Mouse (Mus musculus) embryo, embryonic 10.5 days (tissue): ENCODE results near the gene Gm45208.
"Not testable (repeated sequence)": the region's sequence is repeated elsewhere in the genome, so short reads cannot be mapped to it uniquely, and the experiment has no call there.

Experiments
- DNase-seq: peaks from one replicate; pipeline ENCODE4 v3.0.0-alpha.2; 2015; ENCODE audit warnings: low spot score

Gm45208 gene

DNA sequence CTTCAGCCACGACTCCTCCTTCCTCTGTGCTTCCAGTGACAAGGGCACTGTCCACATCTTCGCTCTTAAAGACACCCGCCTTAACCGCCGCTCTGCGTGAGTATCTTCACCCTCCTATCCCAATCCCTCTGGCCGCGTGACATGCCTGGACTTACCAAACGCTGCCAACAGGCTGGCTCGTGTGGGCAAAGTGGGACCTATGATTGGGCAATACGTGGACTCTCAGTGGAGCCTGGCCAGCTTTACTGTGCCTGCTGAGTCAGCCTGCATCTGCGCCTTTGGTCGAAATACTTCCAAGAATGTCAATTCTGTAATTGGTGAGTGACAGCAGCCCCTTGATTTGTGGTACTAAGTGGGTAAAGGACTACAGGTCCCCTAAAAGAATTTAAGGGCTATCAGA is 5.1 kb downstream of the Gm45208 start:
- no peak for DNase-seq

DNA sequence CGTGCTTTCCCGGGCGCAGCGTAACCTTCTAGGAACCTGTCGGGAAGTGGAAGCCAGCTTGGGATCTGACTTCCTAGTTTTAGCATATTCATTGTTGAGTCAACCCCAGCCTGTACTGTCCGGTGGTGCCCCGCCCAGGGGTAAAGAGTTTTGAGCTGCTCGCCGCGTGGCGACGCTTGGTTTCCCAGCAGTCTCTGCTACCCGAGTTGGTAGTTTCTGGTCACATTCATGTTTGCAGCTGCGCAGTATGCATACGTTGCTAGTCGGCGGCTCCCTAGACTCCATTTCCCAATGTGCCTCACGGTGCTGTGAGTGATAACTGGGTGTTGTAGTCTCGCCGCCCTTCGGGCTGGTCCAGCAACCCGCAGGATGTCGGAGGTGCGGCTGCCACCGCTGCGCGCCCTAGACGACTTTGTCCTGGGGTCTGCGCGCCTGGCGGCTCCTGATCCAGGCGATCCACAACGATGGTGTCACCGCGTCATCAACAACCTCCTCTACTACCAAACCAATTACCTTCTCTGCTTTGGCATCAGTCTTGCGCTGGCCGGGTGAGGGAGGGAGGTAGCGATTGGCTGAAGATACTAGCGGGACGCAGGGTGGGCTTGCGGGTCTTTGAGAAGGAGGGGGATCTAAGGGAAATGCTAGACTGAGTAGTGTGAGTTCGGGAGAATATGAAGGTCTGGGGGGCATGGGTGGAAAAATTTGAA is 6.3 kb downstream of the Gm45208 start, which contains the start of gene Praf2:
Gene Praf2, plus strand, starts transcription at position 225 of the 707 bp plus-strand sequence.
- peak; percentile 88 for DNase-seq

DNA sequence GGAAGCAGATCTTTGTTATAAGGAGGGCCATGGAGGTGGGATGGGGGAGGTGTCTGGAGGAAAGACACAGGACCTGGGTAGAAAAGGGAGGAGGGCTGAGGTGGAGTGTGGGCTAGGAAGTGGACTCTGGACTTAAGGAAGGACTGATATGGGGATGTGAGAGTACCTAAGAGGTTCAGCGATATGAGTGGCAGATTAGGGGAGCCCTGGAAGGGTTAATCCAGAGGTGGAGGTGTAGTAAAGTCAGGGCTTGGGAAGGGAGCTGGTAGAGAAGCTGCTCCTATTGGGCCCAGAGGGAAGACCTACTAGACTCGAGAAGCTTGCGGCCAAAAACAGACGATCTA is 6.8 kb downstream of the Gm45208 start:
- DNase-seq: no peak

DNA sequence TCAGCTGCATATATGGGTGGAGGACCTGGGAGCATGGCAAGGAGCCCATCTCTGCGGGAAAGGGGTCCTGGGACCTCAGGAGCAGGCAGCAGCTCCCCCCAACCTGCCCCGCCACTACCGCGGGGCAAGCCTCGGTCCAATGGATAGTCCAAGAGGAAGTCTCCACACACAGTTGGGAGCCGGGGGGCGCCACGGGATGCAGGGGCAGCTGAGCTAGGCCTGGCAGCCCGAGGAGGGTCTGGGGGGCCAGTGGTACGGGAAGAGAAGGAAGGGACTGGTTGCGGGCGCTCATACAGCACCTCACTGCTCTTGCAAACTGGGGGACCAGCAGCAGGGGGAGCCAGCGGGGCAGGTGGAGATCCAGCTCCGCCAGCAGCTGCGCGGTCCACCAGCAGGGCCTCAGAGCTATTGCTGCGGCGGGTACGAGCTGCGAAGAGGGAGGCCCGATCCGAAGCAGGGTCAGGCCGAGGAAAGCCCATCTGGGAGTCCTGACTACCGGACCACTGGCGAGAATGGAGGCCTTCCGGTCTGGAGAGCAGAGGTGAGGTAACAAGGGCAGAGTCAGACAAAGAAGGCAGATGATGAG is 11.6 kb downstream of the Gm45208 start:
- DNase-seq: peak; percentile 67

DNA sequence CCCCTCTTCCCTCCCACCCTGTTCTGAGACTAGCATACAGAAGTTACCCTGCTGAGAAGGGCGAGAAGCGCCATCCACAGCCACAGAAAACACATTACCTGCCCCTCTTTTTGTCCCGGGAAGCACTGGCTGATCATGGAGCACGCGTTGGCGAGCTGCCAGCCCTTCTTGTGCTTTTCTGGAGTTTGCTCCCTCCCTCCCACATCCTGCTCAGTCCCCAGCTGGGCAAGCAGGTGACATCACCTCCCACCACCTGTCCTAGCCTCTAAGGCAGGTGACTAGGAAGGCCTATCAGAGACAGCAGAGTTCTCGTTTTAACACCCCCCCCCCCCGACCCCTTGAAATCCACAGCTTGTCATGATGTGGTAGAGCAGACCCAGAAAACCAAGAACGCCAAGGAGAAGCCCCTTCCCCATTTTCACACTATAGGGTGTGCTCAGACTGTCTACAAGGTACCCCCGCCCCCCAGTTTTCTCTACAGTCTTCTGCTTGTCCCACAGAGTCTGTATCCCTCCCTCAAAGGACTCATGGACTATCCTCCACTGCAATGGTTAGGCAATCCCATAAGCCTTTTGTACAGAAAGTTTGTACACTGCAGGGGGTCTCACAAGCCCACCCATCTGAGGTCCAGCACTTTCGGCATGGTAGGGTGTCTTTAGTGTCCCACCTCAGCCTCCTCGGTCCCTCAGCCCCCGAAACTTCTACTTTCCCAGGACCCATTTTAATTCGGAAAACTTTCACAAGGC is 17.5 kb downstream of the Gm45208 start:
- no peak for DNase-seq

DNA sequence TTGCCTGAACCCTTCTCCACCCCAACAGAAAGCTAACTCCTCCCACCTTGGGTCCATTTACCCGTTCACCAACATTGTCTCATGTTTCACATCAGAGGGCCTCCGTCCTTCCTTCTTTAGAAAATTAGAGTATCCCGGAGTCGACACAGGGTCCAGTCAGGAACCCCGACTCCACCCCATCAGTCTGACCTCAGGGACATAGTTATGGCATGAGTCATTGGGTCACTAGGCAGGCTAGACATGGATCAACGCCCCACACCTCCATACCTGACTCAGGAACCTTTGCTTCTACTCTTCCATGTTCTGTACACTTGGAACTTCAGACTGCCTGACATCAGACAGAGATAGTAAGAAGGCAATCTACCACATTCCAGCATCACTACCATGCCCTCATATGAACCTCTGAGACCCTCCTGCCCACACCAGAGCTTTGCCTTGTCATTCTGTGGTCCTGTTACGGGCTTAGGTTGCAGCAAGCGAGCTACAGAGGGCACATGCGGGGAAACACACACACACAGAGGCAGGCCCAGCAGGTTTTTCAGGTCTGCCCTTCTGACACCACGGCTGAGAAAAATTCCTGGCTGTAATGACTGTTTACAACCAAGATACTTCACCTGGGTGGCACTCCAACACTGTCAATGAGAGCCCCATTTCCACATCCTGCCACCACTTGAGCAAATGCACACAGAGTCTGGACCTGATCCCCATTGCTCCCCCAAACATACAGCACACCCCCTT is 18.2 kb downstream of the Gm45208 start:
- DNase-seq: no peak

DNA sequence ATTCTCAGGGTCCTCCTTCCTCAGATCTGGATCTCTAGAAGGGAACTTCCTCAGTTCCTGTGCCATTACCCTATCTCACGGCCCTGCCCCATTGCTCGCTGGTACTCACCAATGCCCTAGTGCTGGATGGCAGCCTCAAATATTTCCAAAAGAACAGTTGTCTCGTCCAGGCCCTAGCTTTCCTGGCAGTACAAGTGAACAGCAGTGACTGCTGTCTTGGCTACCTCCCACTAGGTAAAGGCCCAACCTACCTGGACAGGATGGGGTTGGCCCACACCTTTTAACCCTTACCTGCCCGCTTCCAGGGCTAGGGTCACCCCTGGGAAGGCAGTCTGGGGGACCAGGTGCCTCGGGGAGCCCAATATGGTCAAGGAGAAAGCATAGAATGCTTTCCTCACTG is 19.1 kb downstream of the Gm45208 start:
- no peak for DNase-seq

DNA sequence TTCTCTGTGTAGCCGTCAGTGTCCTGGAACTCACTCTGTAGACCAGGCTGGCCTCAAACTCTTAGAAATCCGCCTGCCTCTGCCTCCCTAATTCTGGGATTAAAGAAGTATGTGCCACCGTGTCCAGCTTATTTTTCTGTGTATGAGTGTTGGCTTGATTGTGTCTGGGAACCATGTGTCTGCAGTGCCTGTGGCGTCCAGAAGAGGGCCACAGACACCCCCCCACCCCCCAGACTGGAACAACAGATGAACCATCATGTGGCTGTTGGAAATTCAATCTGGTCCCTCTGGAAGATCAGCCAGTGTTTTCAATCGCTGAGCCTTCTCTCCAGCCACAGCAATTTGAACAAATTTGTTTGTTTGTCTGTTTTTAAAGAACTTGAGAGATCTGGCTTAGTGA is 21.4 kb downstream of the Gm45208 start:
- DNase-seq: no peak

DNA sequence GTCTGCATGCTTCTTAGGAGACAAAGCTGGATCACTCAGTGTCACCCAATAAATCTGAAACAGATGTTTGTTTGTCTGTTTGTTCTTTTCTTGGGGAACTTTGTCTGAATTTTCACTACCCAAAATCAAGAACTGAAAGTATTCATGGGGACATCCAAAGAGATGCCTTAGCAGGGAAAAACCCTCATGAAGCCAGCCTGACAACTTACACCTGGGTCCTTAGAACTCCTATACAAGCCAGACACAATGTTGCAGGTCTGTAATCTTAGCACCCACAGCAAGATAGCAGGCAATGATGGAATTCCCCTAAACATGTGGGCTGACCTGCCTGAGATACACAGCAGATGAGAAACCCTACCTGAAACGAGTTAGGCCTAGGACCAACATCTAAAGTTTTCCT is 22.9 kb downstream of the Gm45208 start:
- no peak for DNase-seq

DNA sequence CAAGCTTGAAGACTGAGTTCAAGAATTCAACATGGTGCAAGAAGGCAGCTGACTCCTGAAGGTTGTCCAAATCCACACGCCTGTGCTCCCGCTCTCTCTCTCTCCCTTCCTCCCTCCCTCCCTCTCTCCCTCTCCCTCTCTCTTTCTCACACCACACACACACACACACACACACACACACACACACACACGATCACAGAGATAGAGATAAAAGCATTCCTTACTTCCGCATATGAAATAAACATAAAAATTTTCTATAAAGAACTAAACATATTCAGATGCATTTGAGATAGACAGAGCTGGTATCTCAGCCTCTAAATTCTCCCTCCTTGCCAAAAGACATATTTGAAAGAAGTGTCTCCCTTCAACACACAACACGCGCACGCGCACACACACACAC is 23.4 kb downstream of the Gm45208 start:
- no peak for DNase-seq

DNA sequence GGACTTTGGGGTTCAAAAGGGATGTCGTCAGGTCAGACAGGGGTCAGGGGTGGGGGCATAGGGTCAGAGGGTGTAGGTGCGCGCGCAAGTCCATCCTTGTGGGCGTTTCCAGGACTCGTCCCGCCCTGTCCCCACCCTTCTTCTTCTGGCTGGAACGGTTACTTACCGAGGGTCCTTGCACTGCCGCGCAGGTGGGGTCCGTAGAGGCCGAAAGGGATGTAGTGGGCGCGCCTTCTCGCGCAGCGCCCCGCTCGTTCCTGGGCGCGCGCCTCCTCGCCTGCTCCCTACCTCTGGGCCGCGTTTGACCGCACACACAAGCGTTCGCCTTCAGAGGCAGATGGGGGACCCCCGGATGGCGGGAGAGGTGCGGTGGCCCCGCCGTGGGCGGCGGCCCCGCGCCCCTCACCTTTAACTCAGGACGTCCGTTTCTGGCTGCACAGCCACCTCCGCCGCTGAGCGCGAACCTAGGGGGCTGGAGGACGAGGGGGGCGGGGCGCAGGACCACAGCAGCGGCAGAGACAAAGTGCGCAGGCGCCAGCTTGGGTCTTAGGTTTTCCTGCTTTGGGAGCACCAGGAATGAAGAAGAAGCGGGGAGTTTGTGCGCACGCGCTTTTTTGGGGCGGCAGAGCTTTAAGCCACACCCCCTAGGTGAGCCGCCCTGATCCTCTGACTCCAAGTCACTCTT is 28.5 kb downstream of the Gm45208 start, which contains the start of gene Ccdc120:
Gene Ccdc120, minus strand, starts transcription at position 474 of the 685 bp plus-strand sequence.
- peak; percentile 88 for DNase-seq

DNA sequence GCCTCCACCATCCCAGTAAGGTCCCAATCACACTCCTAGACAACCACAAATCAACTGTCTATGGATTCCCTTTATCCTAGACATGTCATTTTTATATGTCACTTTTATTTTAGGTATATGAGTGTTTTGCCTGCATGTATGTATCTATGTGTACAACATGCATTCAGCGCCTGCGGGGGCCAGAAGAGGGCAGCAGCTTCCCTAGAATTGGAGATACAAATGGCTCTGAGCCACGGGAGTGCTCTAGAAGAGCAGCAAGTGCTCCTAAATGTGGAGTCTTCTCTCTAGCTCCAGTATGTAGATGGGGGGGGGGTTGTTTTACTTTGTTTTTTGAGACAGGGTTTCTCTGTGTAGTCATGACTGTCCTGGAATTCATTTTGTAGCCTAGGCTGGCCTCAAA is 31.6 kb downstream of the Gm45208 start:
- DNase-seq: not testable (repeated sequence)

DNA sequence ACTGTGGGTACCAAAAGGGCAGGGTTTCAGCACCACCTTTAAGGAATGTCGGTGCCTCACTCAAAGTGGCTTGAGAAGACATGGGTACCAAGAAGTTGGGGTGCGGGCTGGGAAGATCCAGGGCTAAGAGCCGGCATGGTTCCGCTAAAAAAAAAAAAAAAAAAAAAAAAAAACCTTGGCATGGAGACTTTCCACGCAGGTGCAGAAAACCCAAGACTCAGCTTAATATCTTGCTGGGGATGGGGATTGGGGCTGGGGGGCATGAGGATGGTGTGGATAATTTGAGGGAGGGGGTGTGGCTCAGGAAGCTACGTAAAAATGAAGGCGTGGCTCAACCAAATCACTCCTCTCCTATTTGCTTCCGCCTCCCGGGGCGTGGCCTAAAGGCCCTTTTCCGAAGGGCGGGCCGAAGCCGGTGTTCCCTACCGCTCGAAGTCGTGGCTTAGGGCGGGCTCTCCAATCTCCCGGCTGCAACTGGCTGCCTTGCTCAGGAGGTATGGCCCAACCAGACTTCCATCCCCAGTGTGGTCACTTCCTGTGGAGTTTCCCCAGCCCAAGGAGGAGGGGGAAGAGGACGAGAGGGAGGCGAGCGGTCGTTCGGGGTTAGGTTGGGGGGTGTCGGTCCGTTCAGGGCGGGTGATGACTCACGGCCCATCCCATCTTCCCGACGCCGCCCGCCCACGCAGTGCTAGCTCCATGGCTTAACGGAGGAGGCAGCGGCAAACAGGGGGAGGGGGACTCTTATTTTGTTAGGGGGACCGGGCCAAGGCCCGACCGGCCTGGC is 40.3 kb downstream of the Gm45208 start, which contains the start of gene Tfe3:
Gene Tfe3, plus strand, starts transcription at position 424 of the 784 bp plus-strand sequence.
- peak; percentile 93 for DNase-seq

DNA sequence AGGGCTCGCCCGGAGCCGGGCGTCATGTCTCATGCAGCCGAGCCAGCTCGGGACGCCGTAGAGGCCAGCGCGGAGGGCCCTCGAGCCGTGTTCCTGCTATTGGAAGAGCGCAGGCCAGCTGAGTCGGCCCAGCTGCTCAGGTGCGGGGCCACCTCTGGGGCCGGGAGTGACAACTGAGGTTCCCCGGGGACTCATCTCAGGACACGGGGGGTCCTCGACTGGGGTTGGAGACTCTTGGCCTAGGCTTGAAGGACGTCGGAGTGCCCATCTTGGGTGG is 40.8 kb downstream of the Gm45208 start:
- no peak for DNase-seq

DNA sequence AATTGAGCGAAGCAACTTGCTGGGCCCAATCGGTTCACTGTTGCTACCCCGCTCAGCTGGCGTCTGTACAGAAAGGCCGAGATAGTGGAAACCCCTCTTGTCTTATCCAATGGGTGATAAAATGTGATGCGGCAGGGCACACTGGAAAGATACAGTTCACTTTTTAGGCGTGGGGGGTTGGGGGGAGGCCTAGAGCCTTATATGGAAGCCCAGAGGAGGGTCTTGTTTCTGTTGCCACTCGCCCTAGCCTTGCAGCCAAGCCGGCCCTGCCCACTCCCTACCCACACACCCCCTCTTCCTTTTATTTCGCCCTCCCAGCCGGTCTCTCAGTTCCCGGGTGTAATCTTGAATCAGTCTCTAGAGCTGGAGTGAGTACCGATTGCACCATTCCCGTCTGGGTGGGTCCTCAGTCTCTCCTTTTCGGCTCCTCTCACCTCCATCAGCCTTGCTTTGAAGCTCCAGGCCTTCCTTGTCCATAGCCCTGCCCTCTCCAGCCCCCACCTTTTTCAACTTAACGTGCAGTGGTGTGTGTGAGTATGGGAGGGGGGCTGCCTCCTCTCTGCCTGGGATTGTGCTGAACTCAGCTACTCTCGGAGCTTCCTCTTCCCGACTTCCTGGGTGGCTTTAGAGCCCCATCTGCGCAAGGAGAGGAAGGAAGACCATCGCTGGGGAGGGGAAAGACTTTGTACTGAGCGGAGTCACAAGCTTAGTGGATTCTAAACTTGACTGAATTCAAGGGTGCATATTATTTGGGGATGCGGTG is 41.8 kb downstream of the Gm45208 start:
- DNase-seq: peak; percentile 47

DNA sequence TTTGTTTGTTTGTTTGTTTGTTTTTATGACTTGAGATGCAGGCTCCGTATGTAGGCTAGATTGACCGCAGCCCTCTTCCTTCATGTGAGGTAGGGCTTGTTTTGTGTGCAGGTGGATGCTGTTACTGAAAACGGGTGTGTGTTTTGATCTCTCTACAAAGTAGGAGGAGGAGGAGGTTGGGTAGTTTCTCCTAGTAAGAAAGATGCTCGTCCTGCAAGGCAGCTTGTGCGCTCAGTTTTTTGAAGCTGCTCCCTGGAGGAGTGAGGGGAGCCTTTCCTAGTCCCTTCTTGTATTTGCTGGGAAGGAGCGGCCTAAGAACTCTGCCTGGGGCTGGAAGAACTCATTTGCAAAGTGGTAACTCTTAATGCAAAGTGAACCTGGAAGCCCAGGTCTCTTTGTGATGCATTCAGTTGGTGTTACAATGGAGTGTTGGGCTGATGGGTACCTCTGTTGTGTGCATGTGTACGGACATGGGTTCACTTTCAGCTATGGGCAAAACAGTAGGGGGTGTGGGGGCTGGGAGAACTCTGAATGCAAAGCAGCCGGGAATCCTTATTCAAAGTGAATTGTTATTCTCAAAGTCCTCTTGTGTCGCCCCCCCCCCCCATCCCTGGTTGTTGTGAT is 42.7 kb downstream of the Gm45208 start:
- DNase-seq: no peak

DNA sequence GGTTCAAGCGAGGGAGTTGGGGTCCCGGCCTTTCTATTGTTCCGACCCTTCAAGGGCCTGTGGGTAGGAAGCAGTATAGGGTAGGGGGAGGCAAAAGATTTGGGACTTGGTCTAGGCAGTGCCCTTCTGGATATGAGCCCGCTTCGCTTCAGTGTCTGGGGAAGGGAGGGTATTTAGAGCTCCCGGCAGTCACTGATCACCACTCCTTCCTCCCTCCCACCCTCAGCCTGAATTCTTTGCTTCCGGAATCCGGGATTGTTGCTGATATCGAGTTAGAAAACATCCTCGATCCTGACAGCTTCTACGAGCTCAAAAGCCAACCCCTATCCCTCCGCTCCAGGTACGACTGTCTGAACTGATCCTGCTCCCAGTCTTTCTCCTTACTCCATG is 43.2 kb downstream of the Gm45208 start:
- peak; percentile 5 for DNase-seq

DNA sequence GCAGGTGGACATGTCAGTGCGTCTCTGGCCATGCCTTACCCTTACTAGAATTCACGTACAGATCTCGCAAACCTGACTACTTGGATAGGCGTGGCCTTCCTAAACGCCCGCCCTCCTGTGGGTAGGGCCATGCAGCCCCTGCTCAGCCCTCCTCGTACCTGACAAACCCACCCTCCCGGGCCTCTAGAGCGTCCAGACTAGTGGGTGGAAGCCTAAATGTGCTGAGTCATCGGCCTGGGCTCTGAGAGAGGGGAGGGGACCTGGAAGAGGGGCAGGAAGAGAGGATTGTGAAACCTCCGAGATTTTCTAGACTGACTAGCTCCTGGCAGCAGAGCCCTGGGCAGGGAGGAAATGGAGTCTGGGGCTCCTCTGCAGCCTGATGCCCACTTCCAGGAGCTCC is 43.7 kb downstream of the Gm45208 start:
- peak; percentile 54 for DNase-seq

DNA sequence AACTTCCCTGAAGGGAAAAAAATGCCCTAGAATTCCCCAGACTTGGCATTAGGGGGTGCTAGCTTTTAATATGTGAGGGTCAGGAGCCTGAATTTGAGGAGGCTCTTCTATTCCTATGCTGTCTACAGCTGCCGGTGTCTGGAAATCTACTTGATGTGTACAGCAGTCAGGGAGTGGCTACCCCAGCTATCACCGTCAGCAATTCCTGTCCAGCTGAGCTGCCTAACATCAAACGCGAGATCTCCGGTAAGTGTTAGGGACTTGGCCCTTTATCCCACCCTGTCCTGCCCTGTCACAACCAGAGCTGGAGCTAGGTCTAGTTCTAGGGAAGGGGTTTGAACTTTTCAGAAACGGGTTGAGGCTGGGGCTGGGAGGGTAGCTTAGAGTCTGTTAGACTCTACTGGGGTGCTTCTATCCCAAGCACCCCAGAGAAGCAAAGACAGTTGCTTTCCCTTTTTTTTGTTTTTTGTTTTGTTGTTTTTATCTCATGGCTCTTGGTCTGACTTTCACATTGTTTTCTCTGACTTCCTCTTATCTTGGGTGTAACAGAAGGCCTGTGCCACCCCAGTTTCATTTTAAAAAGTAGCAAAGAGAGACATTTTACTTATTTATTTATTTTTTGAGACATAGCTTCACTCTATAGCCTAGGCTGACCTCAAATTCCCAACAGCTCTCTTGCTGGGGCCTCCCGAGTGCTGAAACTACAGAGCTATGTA is 47.4 kb downstream of the Gm45208 start:
- no peak for DNase-seq
